Mouse (Mus musculus) hindlimb bud, embryonic 11.5 days (tissue): Measurements from ENCODE around the gene Camta2.
A peak's percentile ranks its signal among the peaks of the same experiment; 100 is the strongest.

Experiments
- DNase-seq: peaks from one replicate; pipeline ENCODE4 v3.0.0-alpha.2; 2012; ENCODE audit warnings: low read depth, low spot score; ENCODE audit errors: extremely low spot score

The Camta2 gene

GRCm38 (mm10) chr11:70687601-70688199, at the start of gene Camta2:
Camta2 (minus strand) TSS chr11:70688105.
- DNase-seq = no peak

GRCm38 (mm10) chr11:70733256-70733655, 45.4 kb upstream of the Camta2 start:
- no peak for DNase-seq

DNA sequence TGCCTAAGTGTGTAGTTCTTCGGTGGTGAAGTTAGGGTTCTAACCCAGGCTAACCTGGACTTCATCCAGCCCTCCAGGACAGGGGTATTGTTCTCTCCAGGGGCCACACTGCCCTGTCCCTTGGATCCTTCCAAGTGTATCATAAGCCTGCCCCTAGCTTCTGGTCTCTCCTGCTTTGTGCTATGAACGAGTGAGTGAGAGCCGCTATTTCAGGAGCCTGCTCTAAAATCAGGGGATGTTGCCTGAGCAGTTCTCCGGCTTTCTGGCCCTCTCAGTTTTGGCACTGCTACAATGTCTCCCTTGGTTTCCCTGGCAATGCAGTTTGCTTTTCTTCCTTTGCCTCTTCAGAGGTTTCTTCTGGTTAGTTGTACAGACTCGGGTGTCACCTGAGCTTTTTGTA, 43.3 kb upstream of the Camta2 start:
- no peak for DNase-seq

DNA sequence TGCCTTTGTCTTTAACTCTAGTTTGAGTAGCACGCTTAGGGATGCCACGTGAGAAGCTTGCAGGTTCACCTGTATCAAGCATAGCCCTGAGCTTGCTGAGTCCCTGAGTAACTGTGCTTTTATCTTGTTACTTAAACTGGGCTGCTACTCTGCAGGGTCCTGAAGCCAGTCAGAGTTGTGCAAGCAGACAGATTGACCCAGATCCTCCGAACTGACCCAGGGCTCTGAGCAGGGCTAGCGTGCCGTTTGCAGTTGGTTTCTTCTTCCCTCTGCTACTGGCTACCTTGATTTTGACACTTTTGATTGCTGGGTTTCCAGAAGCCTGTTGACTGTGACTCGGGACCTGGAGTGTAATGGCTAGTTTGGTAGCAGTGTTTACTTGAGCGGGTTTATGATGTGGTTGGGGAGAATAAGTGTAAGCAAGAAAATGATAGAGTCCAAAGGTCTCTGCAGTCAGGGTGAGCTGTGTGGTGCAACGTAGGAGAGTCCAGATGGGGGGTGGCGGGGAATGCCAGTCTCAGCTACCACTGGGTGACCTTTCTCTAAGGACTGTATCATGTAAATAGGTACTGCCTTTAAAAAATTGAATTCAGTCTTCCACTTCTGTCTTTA, 42.6 kb upstream of the Camta2 start:
- DNase-seq = no peak

DNA sequence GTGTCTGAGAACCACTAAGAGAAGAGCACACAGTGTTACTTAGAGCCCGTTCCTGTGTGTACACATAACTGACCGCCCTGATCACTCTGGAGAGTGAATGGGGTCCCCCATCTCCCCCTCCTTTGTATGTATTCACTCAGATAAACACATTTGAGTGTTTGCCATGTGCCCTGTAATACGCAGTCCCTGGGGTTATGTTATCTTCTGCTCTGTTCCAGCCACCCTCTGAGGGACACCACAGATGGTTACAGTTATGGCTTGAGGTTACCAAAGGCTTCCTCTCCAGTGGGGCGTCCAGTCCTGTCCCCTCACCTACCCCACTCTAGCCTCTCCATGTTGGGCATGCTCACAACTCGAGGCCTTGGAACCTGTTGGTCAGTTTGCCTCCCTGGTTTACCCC, 39.5 kb upstream of the Camta2 start:
- DNase-seq = no peak

DNA sequence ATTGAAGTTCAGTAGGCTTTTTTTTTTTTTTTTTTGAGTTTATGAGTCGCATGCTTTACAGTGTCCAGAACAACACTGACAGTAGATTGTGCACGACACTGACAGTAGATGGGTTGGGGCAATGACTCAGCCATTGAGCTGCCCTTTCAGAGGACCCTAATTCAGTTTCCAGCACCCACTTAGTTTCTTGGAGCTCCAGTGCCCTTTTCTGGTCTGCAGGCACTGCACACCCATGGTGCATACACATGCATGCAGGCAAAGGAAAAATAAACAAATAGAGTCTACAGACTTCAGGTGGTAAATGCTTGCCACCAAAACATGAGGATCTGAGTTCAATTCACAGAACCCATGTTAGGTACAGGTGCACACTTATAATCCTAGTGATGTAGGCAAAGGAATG, 38.7 kb upstream of the Camta2 start:
- DNase-seq = no peak

DNA sequence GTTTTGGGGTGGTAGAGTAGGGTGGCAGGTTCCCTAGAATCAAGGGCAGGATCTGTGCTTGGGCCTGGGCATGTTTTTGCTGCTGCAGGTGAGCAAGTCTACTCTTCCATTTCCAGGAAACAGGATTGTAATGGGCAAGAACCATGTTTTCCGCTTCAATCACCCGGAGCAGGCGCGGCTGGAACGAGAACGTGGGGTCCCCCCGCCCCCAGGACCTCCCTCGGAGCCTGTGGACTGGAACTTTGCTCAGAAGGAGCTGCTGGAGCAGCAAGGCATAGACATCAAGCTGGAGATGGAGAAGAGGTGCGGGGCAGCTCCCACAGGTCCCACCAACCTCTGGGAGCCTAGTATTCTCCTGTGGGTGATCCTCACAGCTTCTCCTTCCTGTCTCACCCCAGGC, 36.8 kb upstream of the Camta2 start:
- no peak for DNase-seq

DNA sequence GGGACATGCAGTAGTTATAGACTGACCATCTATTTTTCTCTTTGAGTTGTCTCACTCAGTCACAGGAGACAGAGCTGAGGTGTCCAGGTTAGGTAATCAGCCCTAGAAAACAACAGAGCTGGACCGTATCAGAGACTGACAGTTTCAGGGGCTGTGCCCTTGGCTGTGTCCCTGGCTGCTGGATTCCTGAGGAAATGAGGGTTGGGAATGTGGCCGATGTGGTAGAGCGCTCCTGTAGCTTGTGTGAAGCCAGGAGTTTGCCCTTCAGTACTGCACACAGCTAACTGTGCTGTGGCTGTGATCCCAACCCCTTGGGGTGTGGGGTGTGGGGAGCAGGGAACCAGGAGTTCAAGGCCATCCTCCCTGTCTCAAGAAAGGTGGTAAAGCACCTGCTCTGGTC, 33.2 kb upstream of the Camta2 start:
- DNase-seq = no peak

- DNase-seq = no peak
These were observed 32.7 kb upstream of the Camta2 start for GRCm38 (mm10) chr11:70720567-70720966.

DNA sequence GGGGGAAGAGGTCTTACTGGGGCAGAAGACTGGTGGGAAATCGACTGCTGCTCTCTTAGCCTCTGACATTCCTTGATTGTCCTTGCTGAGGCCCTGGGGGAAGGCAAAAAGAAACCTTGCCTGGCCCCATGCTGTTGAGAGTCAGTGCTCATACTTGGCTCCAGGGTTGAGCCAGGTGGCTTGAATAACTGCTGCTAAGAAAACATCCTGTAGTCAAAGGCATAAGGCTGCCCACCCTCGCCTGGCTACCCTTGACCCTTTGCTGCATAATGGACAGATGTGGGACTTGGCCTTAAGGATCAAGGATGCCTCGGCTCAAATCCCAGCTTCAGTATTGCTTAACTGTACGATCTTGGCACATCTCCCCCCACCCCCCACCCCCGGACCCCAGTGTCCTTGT, 30.6 kb upstream of the Camta2 start:
- DNase-seq = no peak

- DNase-seq = no peak
These were observed 27.9 kb upstream of the Camta2 start for GRCm38 (mm10) chr11:70715832-70716231.

DNA sequence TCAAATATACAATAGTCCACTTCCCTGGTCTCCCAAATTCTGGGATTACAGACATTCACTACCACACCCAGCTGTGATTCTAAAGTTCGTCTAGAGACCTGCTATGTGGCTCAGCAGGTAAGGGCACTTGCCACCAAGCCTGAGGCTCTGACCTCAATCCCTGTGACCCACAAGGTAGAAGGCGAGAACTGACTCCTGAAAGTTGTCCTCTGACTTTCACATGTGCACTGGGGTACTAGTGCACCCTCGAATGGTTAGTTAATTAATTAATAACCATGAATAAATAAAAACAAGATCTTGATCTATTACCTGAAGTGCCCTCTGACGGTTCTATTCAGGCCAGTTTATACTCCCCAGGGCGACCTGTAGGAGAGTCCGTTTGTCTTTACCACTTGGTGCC, 25.3 kb upstream of the Camta2 start:
- DNase-seq = no peak

DNA sequence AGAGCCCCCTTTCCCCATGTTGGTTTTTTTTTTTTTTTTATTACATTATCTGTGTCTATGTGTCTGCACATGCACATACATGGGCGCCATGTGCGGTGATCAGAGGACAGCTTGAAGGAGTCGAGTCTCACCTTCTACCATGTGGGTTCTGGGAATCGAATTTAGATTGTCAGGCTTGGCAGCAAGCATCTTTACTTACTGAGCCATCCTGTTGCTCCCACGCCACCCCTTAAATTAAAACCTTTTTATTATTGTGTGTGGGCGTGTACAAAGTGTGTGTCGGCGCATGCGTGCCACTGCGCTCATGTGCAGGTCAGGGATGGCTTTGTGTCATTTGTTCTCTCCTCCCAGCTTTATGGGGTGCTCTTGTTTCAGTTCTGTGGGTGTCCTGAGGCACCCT, 23.1 kb upstream of the Camta2 start:
- DNase-seq = no peak

DNA sequence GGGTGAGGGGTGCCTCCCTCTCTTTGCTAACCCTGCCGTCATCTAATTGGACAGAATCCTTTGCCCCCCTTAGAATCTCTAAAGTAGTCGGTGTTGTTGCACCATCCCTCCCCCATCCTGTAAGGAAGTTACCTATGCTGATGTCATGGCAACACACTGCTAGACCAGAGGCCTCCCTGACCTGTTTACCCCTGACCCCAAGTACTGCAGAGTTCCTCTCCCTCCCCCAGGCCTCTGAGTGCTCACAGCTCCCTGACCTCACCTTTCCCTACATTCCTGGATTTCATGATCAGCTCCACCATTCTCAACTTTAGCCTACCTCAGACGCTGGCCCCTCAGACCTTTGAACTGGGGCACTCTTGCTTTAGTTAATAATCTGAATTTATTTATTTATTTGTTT, 18.2 kb upstream of the Camta2 start:
- no peak for DNase-seq

GRCm38 (mm10) chr11:70702781-70703180, 14.9 kb upstream of the Camta2 start:
- DNase-seq = no peak

GRCm38 (mm10) chr11:70701984-70702733, 14.3 kb upstream of the Camta2 start:
- no peak for DNase-seq

- no peak for DNase-seq
These were observed 13.5 kb upstream of the Camta2 start for GRCm38 (mm10) chr11:70701221-70701955.

- DNase-seq = no peak
These were observed 12.7 kb upstream of the Camta2 start for GRCm38 (mm10) chr11:70700613-70701012.

- peak; percentile 71 for DNase-seq
These were observed 12.0 kb upstream of the Camta2 start, which contains the start of the genes Inca1 and Kif1c for GRCm38 (mm10) chr11:70699722-70700556. Inca1 (minus strand) TSS chr11:70700155. Kif1c (plus strand) TSS chr11:70700548.

- no peak for DNase-seq
These were observed 11.1 kb upstream of the Camta2 start for GRCm38 (mm10) chr11:70699051-70699450.

GRCm38 (mm10) chr11:70697376-70697775, 9.5 kb upstream of the Camta2 start:
- no peak for DNase-seq
